Mouse (Mus musculus) heart, postnatal 36 days (tissue): Measurements from ENCODE around the gene Dcxr. TPM values are rescaled to one million over a fixed set of nuclear protein-coding genes. Genes with fewer than 3 reads are reported as not detected.
"Not testable (repeated sequence)": the region's sequence is repeated elsewhere in the genome, so short reads cannot be mapped to it uniquely, and the experiment has no call there.

Experiments used
- DNase-seq, 2 experiments: peaks; one replicate each; pipeline ENCODE4 v3.0.0; 2021 to 2022
- intact Hi-C: fragments of 180-260 bp; cut with DNase I; formaldehyde crosslinking; loops from one replicate; pipeline ENCODE4 v1.15.1; 2025
- total RNA-seq, 2 experiments: library from RNA; stranded (reverse); gene quantifications; 2 replicates each; pipeline ENCODE4 v1.2.3; 2021

Gene Dcxr
- total RNA-seq, 2 experiments from 2014 or later, result 9.2 to 12.0 TPM

- intact Hi-C loops, result no loop called here
- DNase-seq, result no peak
Observed at GRCm38 (mm10) chr11:120683536-120683935, 43.5 kb downstream of the Dcxr start.

- intact Hi-C loops, result no loop called here
- no peak for DNase-seq
Observed at GRCm38 (mm10) chr11:120682683-120683082, 44.4 kb downstream of the Dcxr start.

GRCm38 (mm10) chr11:120679909-120680308 lies 47.2 kb downstream of the Dcxr start:
- intact Hi-C loops, result no loop called here
- no peak for DNase-seq

- intact Hi-C loops, result no loop called here
- no peak for DNase-seq
Observed at GRCm38 (mm10) chr11:120676951-120677350, 50.1 kb downstream of the Dcxr start.

- DNase-seq, intact Hi-C loops: not testable (repeated sequence)
Observed at GRCm38 (mm10) chr11:120675875-120676274, 51.2 kb downstream of the Dcxr start.

Other genes with a start within 250 kb of the Dcxr start
- gene Mrpl12, start 242.7 kb downstream of the Dcxr start, total RNA-seq, result 100 to 1,000 TPM; 222 to 245 TPM
- gene Slc25a10, start 235.4 kb downstream of the Dcxr start, total RNA-seq, result 10 to 100 TPM; 13.4 to 15.0 TPM
- 1 to 10 TPM in 1 of 2 experiments, under 1 TPM in 1; 0.80 to 1.2 TPM for gene Gcgr, start 196.6 kb downstream of the Dcxr start, total RNA-seq
- gene Mcrip1, start 177.6 kb downstream of the Dcxr start, total RNA-seq, result 10 to 100 TPM; 43.1 to 43.7 TPM
- under 1 TPM in 1 of 2 experiments, not detected in 1; 0.67 TPM for gene Ppp1r27, start 176.1 kb downstream of the Dcxr start, total RNA-seq
- gene P4hb, start 154.0 kb downstream of the Dcxr start, total RNA-seq, result 100 to 1,000 TPM; 252 to 258 TPM
- 100 to 1,000 TPM; 147 to 150 TPM for gene Arhgdia, start 145.7 kb downstream of the Dcxr start, total RNA-seq
- gene Alyref, start 128.9 kb downstream of the Dcxr start, total RNA-seq, result 10 to 100 TPM; 46.4 to 47.8 TPM
- gene Anapc11, start 128.9 kb downstream of the Dcxr start, total RNA-seq, result 10 to 100 TPM; 75.6 to 87.1 TPM
- not detected for gene Npb, start 118.8 kb downstream of the Dcxr start, total RNA-seq
- gene Pcyt2, start 109.3 kb downstream of the Dcxr start, total RNA-seq, result 10 to 100 TPM; 48.2 to 54.6 TPM
- gene Sirt7, start 102.0 kb downstream of the Dcxr start, total RNA-seq, result 10 to 100 TPM; 10.0 to 10.1 TPM
- gene Mafg, start 93.7 kb downstream of the Dcxr start, total RNA-seq, result 10 to 100 TPM; 39.3 to 43.8 TPM
- 1 to 10 TPM; 1.2 to 1.3 TPM for gene Pycr1, start 83.5 kb downstream of the Dcxr start, total RNA-seq
- 10 to 100 TPM; 76.1 to 78.1 TPM for gene Myadml2, start 79.1 kb downstream of the Dcxr start, total RNA-seq
- not detected for gene Notum, start 66.1 kb downstream of the Dcxr start, total RNA-seq
- gene Aspscr1, start 54.3 kb downstream of the Dcxr start, total RNA-seq, result 10 to 100 TPM; 42.2 to 43.0 TPM
- gene Cenpx, start 13.5 kb downstream of the Dcxr start, total RNA-seq, result 10 to 100 TPM; 33.1 to 38.3 TPM
- 1 to 10 TPM; 5.3 to 7.0 TPM for gene Lrrc45, start 13.4 kb downstream of the Dcxr start, total RNA-seq
- gene Rac3, start 5.8 kb downstream of the Dcxr start, total RNA-seq, result 1 to 10 TPM in 1 of 2 experiments, under 1 TPM in 1; 0.36 to 1.6 TPM
- gene Cbr2, start 4.8 kb upstream of the Dcxr start, total RNA-seq, result 10 to 100 TPM; 14.4 to 19.7 TPM
- 10 to 100 TPM; 22.1 to 34.1 TPM for gene Hmga1b, start 35.5 kb upstream of the Dcxr start, total RNA-seq
- 10 to 100 TPM; 11.2 to 13.3 TPM for gene Rfng, start 56.9 kb upstream of the Dcxr start, total RNA-seq
- 10 to 100 TPM; 54.6 to 58.4 TPM for gene Gps1, start 57.0 kb upstream of the Dcxr start, total RNA-seq
- 10 to 100 TPM; 25.0 to 29.0 TPM for gene Dus1l, start 69.1 kb upstream of the Dcxr start, total RNA-seq
- 10 to 100 TPM; 17.3 to 65.9 TPM for gene Fasn, start 97.3 kb upstream of the Dcxr start, total RNA-seq
- gene Ccdc57, start 205.6 kb upstream of the Dcxr start, total RNA-seq, result 1 to 10 TPM in 1 of 2 experiments, under 1 TPM in 1; 0.79 to 1.6 TPM
- 1 to 10 TPM; 1.3 to 1.9 TPM for gene Slc16a3, start 221.2 kb upstream of the Dcxr start, total RNA-seq